Mouse (Mus musculus) right cerebral cortex, postnatal 25 days (tissue): Measurements from ENCODE around the gene Vps53.
"Not testable (repeated sequence)": the region's sequence is repeated elsewhere in the genome, so short reads cannot be mapped to it uniquely, and the experiment has no call there.

ENCODE experiments used
- DNase-seq: peaks from one replicate; pipeline ENCODE4 v3.0.0; 2022

The Vps53 gene

GRCm38 (mm10) chr11:76010838-76011624 is 168.4 kb downstream of the Vps53 start:
- DNase-seq = no peak

- no peak for DNase-seq
Observed at GRCm38 (mm10) chr11:76009101-76009500, 170.3 kb downstream of the Vps53 start.

GRCm38 (mm10) chr11:76008162-76008561 is 171.3 kb downstream of the Vps53 start:
- no peak for DNase-seq

- not testable (repeated sequence) for DNase-seq
Observed at GRCm38 (mm10) chr11:76004276-76004675, 175.2 kb downstream of the Vps53 start.

GRCm38 (mm10) chr11:76001237-76001878 is 178.1 kb downstream of the Vps53 start:
- DNase-seq = peak; percentile 7

- no peak for DNase-seq
Observed at GRCm38 (mm10) chr11:76000701-76001100, 178.7 kb downstream of the Vps53 start.

GRCm38 (mm10) chr11:75999440-76000155 is 179.8 kb downstream of the Vps53 start, which contains the start of gene 1700016K19Rik:
1700016K19Rik (plus strand) TSS chr11:75999912.
- DNase-seq = peak; percentile 76
